Mouse (Mus musculus): ENCODE results near the gene Ptprf. TPM values are rescaled to one million over a fixed set of nuclear protein-coding genes. Genes with fewer than 3 reads are reported as not detected.

Gene Ptprf
- polyA plus RNA-seq, 1 experiment = 42.3 TPM

- Histone ChIP-seq H3K27ac (ENCODE audit: insufficient read depth, low read length) (no peak overlapping the region), H3K4me1 (ENCODE audit: control insufficient read depth, insufficient read depth, low read length) (no peaks in the 10 kb centered on the region; the same call in 1 of the 2 replicates), H3K4me3 (ENCODE audit: insufficient read depth, low read length) (no peak overlapping the region)
- TF ChIP-seq POLR2A (IDR thresholded peaks at IDR 0.05; ENCODE audit: extremely low read depth, insufficient read depth, low read length) = no peak
- TF ChIP-seq CTCF (IDR thresholded peaks at IDR 0.05; ENCODE audit: extremely low read depth, insufficient read depth, low read length) = no peak
These were observed 17.2 kb downstream of the Ptprf start for GRCm38 (mm10) chr4:118273998-118274397.

- Histone ChIP-seq H3K4me1 (ENCODE audit: control insufficient read depth, insufficient read depth, low read length) (no peaks in the 10 kb centered on the region; the same call in 1 of the 2 replicates), H3K4me3 (ENCODE audit: insufficient read depth, low read length) (no peak overlapping the region), H3K27ac (ENCODE audit: insufficient read depth, low read length) (no peak overlapping the region)
- TF ChIP-seq POLR2A (IDR thresholded peaks at IDR 0.05; ENCODE audit: extremely low read depth, insufficient read depth, low read length) (no peak), CTCF (IDR thresholded peaks at IDR 0.05; ENCODE audit: extremely low read depth, insufficient read depth, low read length) (no peak)
These were observed 17.7 kb downstream of the Ptprf start for GRCm38 (mm10) chr4:118273545-118273944.

- TF ChIP-seq CTCF (IDR thresholded peaks at IDR 0.05; ENCODE audit: extremely low read depth, insufficient read depth, low read length) (no peak), POLR2A (IDR thresholded peaks at IDR 0.05; ENCODE audit: extremely low read depth, insufficient read depth, low read length) (no peak)
- H3K27ac ChIP-seq (ENCODE audit: insufficient read depth, low read length) = no peak overlapping the region
- no peak overlapping the region for H3K4me3 ChIP-seq (ENCODE audit: insufficient read depth, low read length)
- no peaks in the 10 kb centered on the region; the same call in 1 of the 2 replicates for H3K4me1 ChIP-seq (ENCODE audit: control insufficient read depth, insufficient read depth, low read length)
These were observed 18.3 kb downstream of the Ptprf start for GRCm38 (mm10) chr4:118272871-118273270.

- no peak overlapping the region for H3K4me3 ChIP-seq (ENCODE audit: insufficient read depth, low read length)
- no peaks in the 10 kb centered on the region; the same call in 1 of the 2 replicates for H3K4me1 ChIP-seq (ENCODE audit: control insufficient read depth, insufficient read depth, low read length)
- no peak overlapping the region for H3K27ac ChIP-seq (ENCODE audit: insufficient read depth, low read length)
- TF ChIP-seq POLR2A (IDR thresholded peaks at IDR 0.05; ENCODE audit: extremely low read depth, insufficient read depth, low read length) = no peak
- no peak for TF ChIP-seq CTCF (IDR thresholded peaks at IDR 0.05; ENCODE audit: extremely low read depth, insufficient read depth, low read length)
These were observed 18.9 kb downstream of the Ptprf start for GRCm38 (mm10) chr4:118272258-118272657.

GRCm38 (mm10) chr4:118271556-118272074 is 19.6 kb downstream of the Ptprf start:
- H3K4me3 ChIP-seq (ENCODE audit: insufficient read depth, low read length) = no peak overlapping the region
- TF ChIP-seq POLR2A (IDR thresholded peaks at IDR 0.05; ENCODE audit: extremely low read depth, insufficient read depth, low read length) = no peak
- no peak for TF ChIP-seq CTCF (IDR thresholded peaks at IDR 0.05; ENCODE audit: extremely low read depth, insufficient read depth, low read length)
- H3K4me1 ChIP-seq (ENCODE audit: control insufficient read depth, insufficient read depth, low read length) = no peaks in the 10 kb centered on the region; the same call in 1 of the 2 replicates
- H3K27ac ChIP-seq (ENCODE audit: insufficient read depth, low read length) = no peak overlapping the region

GRCm38 (mm10) chr4:118270706-118271105 is 20.5 kb downstream of the Ptprf start:
- Histone ChIP-seq H3K27ac (ENCODE audit: insufficient read depth, low read length) (no peak overlapping the region), H3K4me1 (ENCODE audit: control insufficient read depth, insufficient read depth, low read length) (no peaks in the 10 kb centered on the region)

GRCm38 (mm10) chr4:118269999-118270398 is 21.2 kb downstream of the Ptprf start:
- Histone ChIP-seq H3K27ac (ENCODE audit: insufficient read depth, low read length) (no peak overlapping the region), H3K4me1 (ENCODE audit: control insufficient read depth, insufficient read depth, low read length) (peaks cover 4% of the 10 kb centered on the region; the same call in 1 of the 2 replicates), H3K4me3 (ENCODE audit: insufficient read depth, low read length) (no peak overlapping the region)
- TF ChIP-seq CTCF (IDR thresholded peaks at IDR 0.05; ENCODE audit: extremely low read depth, insufficient read depth, low read length) (no peak), POLR2A (IDR thresholded peaks at IDR 0.05; ENCODE audit: extremely low read depth, insufficient read depth, low read length) (no peak)

More at GRCm38 (mm10) chr4:118270706-118271105, 20.5 kb downstream of the Ptprf start:
- no peak for TF ChIP-seq CTCF (IDR thresholded peaks at IDR 0.05; ENCODE audit: extremely low read depth, insufficient read depth, low read length)
- TF ChIP-seq POLR2A (IDR thresholded peaks at IDR 0.05; ENCODE audit: extremely low read depth, insufficient read depth, low read length) = no peak
- H3K4me3 ChIP-seq (ENCODE audit: insufficient read depth, low read length) = no peak overlapping the region

GRCm38 (mm10) chr4:118268429-118269212 is 22.6 kb downstream of the Ptprf start:
- no peak overlapping the region for H3K27ac ChIP-seq (ENCODE audit: insufficient read depth, low read length)
- H3K4me3 ChIP-seq (ENCODE audit: insufficient read depth, low read length) = no peak overlapping the region
- TF ChIP-seq CTCF (IDR thresholded peaks at IDR 0.05; ENCODE audit: extremely low read depth, insufficient read depth, low read length) (no peak), POLR2A (IDR thresholded peaks at IDR 0.05; ENCODE audit: extremely low read depth, insufficient read depth, low read length) (no peak)
- H3K4me1 ChIP-seq (ENCODE audit: control insufficient read depth, insufficient read depth, low read length) = peaks cover 5% of the 10 kb centered on the region; the same call in 1 of the 2 replicates

- H3K4me3 ChIP-seq (ENCODE audit: insufficient read depth, low read length) = no peak overlapping the region
- H3K27ac ChIP-seq (ENCODE audit: insufficient read depth, low read length) = no peak overlapping the region
- no peak for TF ChIP-seq POLR2A (IDR thresholded peaks at IDR 0.05; ENCODE audit: extremely low read depth, insufficient read depth, low read length)
- TF ChIP-seq CTCF (IDR thresholded peaks at IDR 0.05; ENCODE audit: extremely low read depth, insufficient read depth, low read length) = no peak
- peaks cover 8% of the 10 kb centered on the region; the same call in 1 of the 2 replicates for H3K4me1 ChIP-seq (ENCODE audit: control insufficient read depth, insufficient read depth, low read length)
These were observed 25.6 kb downstream of the Ptprf start for GRCm38 (mm10) chr4:118265557-118265956.

All from cortical plate, adult 2 months (tissue).